Mouse (Mus musculus) myocyte (in vitro differentiated cells): ENCODE measurements around the gene Usp7.

ENCODE experiments used
- TCF12 ChIP-seq: IDR thresholded peaks from one replicate; pipeline ENCODE4 v1.6.1; 2011; ENCODE audit warnings: mild to moderate bottlenecking, control low read depth; ENCODE audit not compliant: poor library complexity, insufficient read depth, severe bottlenecking
- TCF3 ChIP-seq: IDR thresholded peaks from one replicate; pipeline ENCODE4 v1.6.1; 2011; ENCODE audit warnings: low read depth, control low read depth; ENCODE audit not compliant: insufficient read length

- TF ChIP-seq TCF3: no peak
- no peak for TF ChIP-seq TCF12
These were observed 126.7 kb downstream of the Usp7 start for GRCm38 (mm10) chr16:8665367-8665766.
